Mouse (Mus musculus) heart, postnatal 0 days (tissue): Measurements from ENCODE around the gene Gm44502. TPM values are rescaled to one million over a fixed set of nuclear protein-coding genes. Genes with fewer than 3 reads are reported as not detected.

ENCODE experiments used
- ATAC-seq: fragments of 200-750 bp; cut with Nextera tagmentation; 2 replicates; pipeline ENCODE4 v1.8.0; 2017; ENCODE audit warnings: low read depth, moderate number of reproducible peaks, moderate library complexity; ENCODE audit not compliant: insufficient read depth
- DNase-seq: peaks from one replicate; pipeline ENCODE4 v3.0.0-alpha.2; 2016; ENCODE audit warnings: low spot score
- H3K27ac ChIP-seq: fragments of 300-500 bp; sonication (generic); 2 replicates; pipeline ENCODE4 v1.5.1; 2014; ENCODE audit warnings: low read depth, mild to moderate bottlenecking
- H3K27me3 ChIP-seq: fragments of 300-500 bp; sonication (generic); 2 replicates; pipeline ENCODE4 v1.6.1; 2014; ENCODE audit warnings: low read length, mixed read lengths; ENCODE audit not compliant: control insufficient read depth, insufficient read depth
- H3K36me3 ChIP-seq: fragments of 300-500 bp; sonication (generic); replicated peaks from 2 replicates; pipeline ENCODE4 v1.6.1; 2014; ENCODE audit warnings: low read length, mixed read lengths; ENCODE audit not compliant: control insufficient read depth, insufficient read depth
- H3K4me1 ChIP-seq: fragments of 300-500 bp; sonication (generic); 2 replicates; pipeline ENCODE4 v1.6.1; 2014; ENCODE audit warnings: antibody characterized with exemption; ENCODE audit not compliant: control insufficient read depth, insufficient read depth
- H3K4me2 ChIP-seq: fragments of 300-500 bp; sonication (generic); 2 replicates; pipeline ENCODE4 v1.6.1; 2014; ENCODE audit warnings: low read depth, mild to moderate bottlenecking, low read length, moderate library complexity
- H3K4me3 ChIP-seq: fragments of 300-500 bp; sonication (generic); 2 replicates; pipeline ENCODE4 v1.5.1; 2014; ENCODE audit warnings: low read depth, low read length
- H3K9ac ChIP-seq: fragments of 300-500 bp; sonication (generic); replicated peaks from 2 replicates; pipeline ENCODE4 v1.6.1; 2014; ENCODE audit warnings: low read depth, low read length, mixed read lengths
- H3K9me3 ChIP-seq: fragments of 300-500 bp; sonication (generic); replicated peaks from 2 replicates; pipeline ENCODE4 v1.6.1; 2016; ENCODE audit warnings: low read length; ENCODE audit not compliant: control insufficient read depth
- CTCF ChIP-seq: IDR thresholded peaks from 2 replicates; pipeline ENCODE4 v1.5.1; 2016; ENCODE audit warnings: antibody characterized with exemption, control low read depth, low read depth
- EP300 ChIP-seq: IDR thresholded peaks from 2 replicates; pipeline ENCODE4 v1.6.1; 2016; ENCODE audit warnings: antibody characterized with exemption, low read depth
- WGBS: fragments of 180-500 bp; shearing (Covaris S2); extraction: QIAGEN DNeasy Blood & Tissue Kit; methylation state at CpG from one replicate; pipeline ENCODE4 v1.1.7; 2014; 5-methylcytosine and 5-hydroxymethylcytosine counted together
- polyA plus RNA-seq: library from polyadenylated mRNA; unstranded; fragments of >200 nt; fragmentation: Nextera tagmentation; extraction: Ambion mirVana; gene quantifications from 2 replicates; pipeline ENCODE4 v1.2.1, GENCODE M21; 2015
- total RNA-seq: library from RNA; depleted of rRNA; stranded (reverse); fragments of >200 nt; gene quantifications from 2 replicates; pipeline ENCODE4 v1.2.3, GENCODE M21; 2014; ENCODE audit warnings: low replicate concordance

The Gm44502 gene
- total and polyA plus RNA-seq, 2 experiments from 2014 or later = 0.08 to 0.82 TPM

GRCm38 (mm10) chr15:89390081-89390480 is 39.4 kb downstream of the Gm44502 start:
- TF ChIP-seq EP300 (no peak), CTCF (no peak)
- ATAC-seq (no peak), DNase-seq (no peak)
- WGBS = 89% methylated on average over 10 of the region's 10 CpGs
- Histone ChIP-seq H3K9ac (no peak overlapping the region), H3K4me2 (no peak overlapping the region), H3K27me3 (no peaks in the 10 kb centered on the region), H3K27ac (no peak overlapping the region), H3K9me3 (no peaks in the 10 kb centered on the region), H3K36me3 (no peaks in the 10 kb centered on the region), H3K4me1 (no peaks in the 10 kb centered on the region), H3K4me3 (no peak overlapping the region)

GRCm38 (mm10) chr15:89387127-89387526 is 42.4 kb downstream of the Gm44502 start:
- no peaks in the 10 kb centered on the region for H3K27me3 ChIP-seq
- WGBS = 41% methylated on average over 12 of the region's 12 CpGs

GRCm38 (mm10) chr15:89384617-89385016 is 44.9 kb downstream of the Gm44502 start, which contains the start of gene Klhdc7b:
Gene Klhdc7b (plus strand): TSS chr15:89384917.
- no peak within 1 kb of the TSS for H3K4me3 ChIP-seq
- TF ChIP-seq CTCF = no peak
- TF ChIP-seq EP300 = no peak
- H3K36me3 ChIP-seq = no peaks in the 10 kb centered on the region
- H3K9ac ChIP-seq = no peak within 1 kb of the TSS
- H3K27me3 ChIP-seq = peaks cover 5% of the 10 kb centered on the region
- H3K9me3 ChIP-seq = no peaks in the 10 kb centered on the region
- H3K4me1 ChIP-seq = no peaks in the 10 kb centered on the region
- ATAC-seq (no peak), DNase-seq (no peak)
- no peak within 1 kb of the TSS for H3K27ac ChIP-seq
- no peak within 1 kb of the TSS for H3K4me2 ChIP-seq
- 75% methylated on average over 7 of the region's 7 CpGs for WGBS

More at GRCm38 (mm10) chr15:89387127-89387526, 42.4 kb downstream of the Gm44502 start:
- no peak overlapping the region for H3K27ac ChIP-seq
- no peak for ATAC-seq
- no peak for TF ChIP-seq CTCF
- TF ChIP-seq EP300 = no peak
- H3K4me2 ChIP-seq = no peak overlapping the region
- no peaks in the 10 kb centered on the region for H3K9me3 ChIP-seq
- DNase-seq = no peak
- no peak overlapping the region for H3K4me3 ChIP-seq
- no peak overlapping the region for H3K9ac ChIP-seq
- no peaks in the 10 kb centered on the region for H3K36me3 ChIP-seq
- no peaks in the 10 kb centered on the region for H3K4me1 ChIP-seq

- Histone ChIP-seq H3K27ac (no peak overlapping the region), H3K9ac (no peak overlapping the region)
- TF ChIP-seq CTCF = no peak
- no peak for TF ChIP-seq EP300
Measured at GRCm38 (mm10) chr15:89379429-89379828, 50.1 kb downstream of the Gm44502 start.

GRCm38 (mm10) chr15:89378831-89379401 is 50.6 kb downstream of the Gm44502 start, which contains the start of gene Odf3b:
Gene Odf3b (minus strand): TSS chr15:89379282.
- no peaks in the 10 kb centered on the region for H3K36me3 ChIP-seq
- peak; percentile 70 for ATAC-seq
- under 1% methylated on average over 33 of the region's 33 CpGs for WGBS
- TF ChIP-seq CTCF = no peak
- no peak for TF ChIP-seq EP300
- peak within 1 kb of the TSS; percentile 71 for H3K4me2 ChIP-seq
- H3K9ac ChIP-seq = no peak within 1 kb of the TSS
- H3K9me3 ChIP-seq = no peaks in the 10 kb centered on the region
- peak; percentile 23 for DNase-seq
- H3K4me1 ChIP-seq = peaks cover 4% of the 10 kb centered on the region; the same call in 1 of the 2 replicates
- peak within 1 kb of the TSS; percentile 44 for H3K4me3 ChIP-seq
- peaks cover 40% of the 10 kb centered on the region for H3K27me3 ChIP-seq
- H3K27ac ChIP-seq = no peak within 1 kb of the TSS

More at GRCm38 (mm10) chr15:89379429-89379828, 50.1 kb downstream of the Gm44502 start:
- DNase-seq (no peak), ATAC-seq (no peak)
- H3K4me3 ChIP-seq = peak overlapping the region; percentile 44
- H3K4me2 ChIP-seq = peak overlapping the region; percentile 71
- 11% methylated on average over 10 of the region's 10 CpGs for WGBS
- peaks cover 4% of the 10 kb centered on the region; the same call in 1 of the 2 replicates for H3K4me1 ChIP-seq
- H3K36me3 ChIP-seq = no peaks in the 10 kb centered on the region
- no peaks in the 10 kb centered on the region for H3K9me3 ChIP-seq
- peaks cover 40% of the 10 kb centered on the region for H3K27me3 ChIP-seq
